Mouse (Mus musculus) adrenal gland, adult 18-20 months (tissue): ENCODE measurements around the gene Pcnx3. TPM values are rescaled to one million over a fixed set of nuclear protein-coding genes. Genes with fewer than 3 reads are reported as not detected.

Experiments used
- DNase-seq, 2 experiments: peaks; one replicate each; pipeline ENCODE4 v3.0.0; 2021 to 2022; ENCODE audit warnings: low spot score in 2 of 2
- long read RNA-seq, 2 experiments: library from polyadenylated mRNA; stranded (forward); transcript quantifications; one replicate each; pipeline ENCODE4 v2.0.0; 2021
- total RNA-seq, 2 experiments: library from RNA; stranded (reverse); gene quantifications; 1 replicate in 1 of 2; 2 replicates in 1 of 2; pipeline ENCODE4 v1.2.3; 2021

Gene Pcnx3
- total RNA-seq = 100 to 1,000 TPM in 1 of 2 experiments, 10 to 100 TPM in 1; 84.6 to 103 TPM
- long read RNA-seq, experiment 1, partial matches to known transcripts = 9 of 18 reads
- long read RNA-seq, experiment 1, other reads (novel, unspliced or antisense) = 9 of 18 reads
- long read RNA-seq, experiment 2, partial matches to known transcripts = 26 of 30 reads
- long read RNA-seq, experiment 2, other reads (novel, unspliced or antisense) = 3 of 30 reads

DNA sequence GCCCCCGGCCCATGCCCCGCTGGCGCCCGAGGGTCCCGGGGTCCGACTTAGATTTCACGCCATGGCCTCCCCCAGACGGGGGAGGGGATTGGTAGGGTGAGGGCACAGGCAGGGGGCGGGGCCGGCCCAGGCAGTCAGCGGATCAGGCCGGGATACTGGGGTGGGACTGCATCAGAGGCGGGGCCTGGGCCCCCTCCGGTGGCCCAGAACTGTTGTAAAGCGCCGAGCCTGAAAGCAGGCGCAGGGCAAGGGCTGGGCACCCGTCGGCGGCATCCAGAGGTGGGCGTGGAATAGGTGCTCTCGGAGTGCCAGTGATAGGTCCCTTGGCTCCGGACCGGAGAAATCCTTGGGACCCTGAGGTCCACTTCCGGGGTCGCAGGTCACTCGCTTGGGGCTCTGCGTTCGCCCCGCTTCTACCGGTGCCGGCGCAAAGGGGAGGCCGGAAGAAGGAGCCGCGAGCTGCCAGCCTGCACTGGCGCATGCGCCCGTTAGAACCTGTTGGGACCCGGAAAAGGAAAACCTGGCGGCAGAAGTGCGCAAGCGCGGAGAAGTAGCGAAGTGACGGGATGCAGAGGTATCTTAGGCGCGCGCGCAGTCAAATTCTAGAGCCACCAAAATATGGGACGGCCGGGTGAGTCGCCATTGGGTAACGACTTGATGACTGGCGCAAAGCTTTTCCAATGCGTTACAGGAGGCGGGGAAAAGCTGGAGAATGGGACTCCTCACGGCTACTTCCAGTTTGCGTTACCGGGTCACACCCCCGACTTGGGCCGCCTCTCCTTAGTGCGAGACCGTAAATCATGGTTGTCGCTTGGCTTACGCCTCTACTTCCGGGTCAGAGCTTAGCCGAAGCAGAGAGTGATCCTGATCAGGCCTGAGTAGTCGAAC, at the start of gene Pcnx3, which contains the start of gene Map3k11:
Pcnx3 (minus strand) TSS at position 709 of the 888 bp plus-strand sequence.
Map3k11 (plus strand) TSS at position 543 of the 888 bp plus-strand sequence.
- DNase-seq = peak; percentile 91 to 93

- DNase-seq = no peak
These were observed 45.6 kb upstream of the Pcnx3 start for GRCm38 (mm10) chr19:5734325-5734724.

DNA sequence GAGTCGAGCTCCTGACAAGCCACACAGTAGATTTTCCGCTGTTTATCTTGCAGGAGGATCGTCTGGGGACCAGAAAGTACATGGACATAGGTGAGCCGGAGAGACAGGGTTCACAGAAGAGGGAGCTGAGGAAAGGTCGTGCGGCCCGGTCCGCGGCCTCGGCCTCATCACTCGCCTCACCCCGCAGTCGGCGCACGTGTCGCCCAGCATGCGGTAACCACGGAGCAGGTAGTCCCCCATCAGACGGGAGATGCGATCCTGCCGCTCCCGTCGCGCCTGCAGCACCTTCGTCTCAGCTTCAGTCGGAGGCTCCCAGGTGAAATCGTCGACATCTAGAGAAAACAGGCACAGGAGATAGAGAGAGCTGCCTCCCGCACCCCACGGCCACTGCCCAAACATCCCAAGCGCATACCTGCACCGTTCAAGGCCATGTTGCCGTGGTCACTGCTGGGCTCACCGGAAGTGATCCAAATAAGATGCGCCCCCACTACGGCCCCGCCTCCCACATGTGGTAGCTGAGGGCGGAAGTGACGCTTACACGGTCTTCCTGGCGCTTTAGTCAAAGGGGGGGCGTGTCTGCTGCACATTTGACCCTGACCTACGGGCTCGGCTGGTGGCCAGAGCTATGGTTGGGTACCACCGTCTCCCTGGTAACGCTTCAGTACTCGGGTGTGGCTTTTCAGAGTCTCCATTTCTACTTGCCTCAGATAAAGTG, 42.7 kb upstream of the Pcnx3 start:
- DNase-seq = peak; percentile 90 to 92

GRCm38 (mm10) chr19:5730314-5731186, 41.8 kb upstream of the Pcnx3 start:
- DNase-seq = no peak

GRCm38 (mm10) chr19:5729444-5729815, 40.7 kb upstream of the Pcnx3 start, which contains the start of gene Fam89b:
Gene Fam89b, minus strand, starts transcription at chr19:5729653.
- DNase-seq = peak; percentile 90 to 91

DNA sequence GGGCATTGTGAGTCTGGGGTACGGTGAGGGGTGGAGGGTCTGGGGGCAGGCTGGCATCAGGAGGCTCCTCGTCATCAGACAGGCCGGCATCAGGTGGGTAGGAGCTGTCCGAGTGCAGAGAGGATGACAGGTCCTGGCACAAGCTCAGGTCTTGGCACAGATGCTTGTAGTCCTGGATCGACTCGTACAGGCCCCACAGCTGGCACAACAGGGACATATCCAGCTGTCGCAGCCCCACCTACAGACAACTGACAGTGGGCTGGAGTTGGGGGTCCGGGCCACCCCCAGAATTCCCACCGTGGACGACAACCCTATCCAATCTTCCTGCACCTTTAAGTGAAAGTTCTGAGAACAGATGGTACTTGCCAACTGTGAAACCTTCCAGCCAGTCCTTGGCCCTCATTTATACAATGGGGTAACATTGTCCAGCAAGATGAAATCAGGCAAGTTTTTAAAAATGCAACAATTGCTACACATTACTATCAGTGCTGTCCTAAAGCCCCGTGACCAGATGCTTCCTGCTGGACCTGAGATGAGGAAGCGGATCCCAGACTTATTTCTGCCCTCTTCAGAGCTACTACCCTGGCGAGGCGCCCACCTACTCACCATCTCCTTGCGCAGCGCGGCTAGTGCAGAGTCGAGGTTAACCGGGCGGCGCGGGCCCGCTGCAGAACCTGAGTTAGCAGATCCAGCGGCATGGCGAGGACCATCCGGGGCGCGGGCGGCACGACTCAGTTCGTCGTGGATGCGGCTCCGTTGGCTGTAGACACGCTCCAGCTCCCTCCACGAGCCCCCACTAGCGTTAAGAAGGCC, 40.1 kb upstream of the Pcnx3 start:
- DNase-seq = no peak

GRCm38 (mm10) chr19:5727701-5728100, 39.0 kb upstream of the Pcnx3 start:
- DNase-seq = peak; percentile 91 to 95

- no peak for DNase-seq
These were observed 38.4 kb upstream of the Pcnx3 start for GRCm38 (mm10) chr19:5726961-5727578.

GRCm38 (mm10) chr19:5725767-5726515, 37.2 kb upstream of the Pcnx3 start, which contains the start of gene Ehbp1l1:
Gene Ehbp1l1, minus strand, starts transcription at chr19:5726317.
- DNase-seq = peak; percentile 70 to 79

GRCm38 (mm10) chr19:5725029-5725707, 36.5 kb upstream of the Pcnx3 start:
- DNase-seq = no peak

DNA sequence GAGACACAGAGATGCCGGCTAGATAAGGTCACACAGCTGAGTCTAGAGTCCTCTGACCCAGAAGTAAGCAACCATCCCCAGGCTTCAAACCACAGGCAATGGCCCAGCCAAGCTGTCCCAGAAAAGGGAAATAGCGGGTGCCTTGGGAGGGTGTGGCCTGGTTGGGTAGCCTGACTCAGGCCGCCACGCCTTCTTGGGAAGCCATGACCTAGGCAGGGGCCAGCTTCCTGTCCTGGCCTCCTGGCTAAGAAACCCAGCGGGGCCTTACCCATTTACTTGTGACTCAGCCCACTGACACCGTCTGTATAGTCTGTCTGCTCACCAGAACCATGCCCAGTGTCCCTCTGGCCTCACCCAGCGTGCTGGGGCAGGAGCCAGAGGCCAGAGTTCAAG, 35.8 kb upstream of the Pcnx3 start:
- DNase-seq = peak; percentile 66 to 71

- no peak for DNase-seq
These were observed 35.3 kb upstream of the Pcnx3 start for GRCm38 (mm10) chr19:5723934-5724548.

DNA sequence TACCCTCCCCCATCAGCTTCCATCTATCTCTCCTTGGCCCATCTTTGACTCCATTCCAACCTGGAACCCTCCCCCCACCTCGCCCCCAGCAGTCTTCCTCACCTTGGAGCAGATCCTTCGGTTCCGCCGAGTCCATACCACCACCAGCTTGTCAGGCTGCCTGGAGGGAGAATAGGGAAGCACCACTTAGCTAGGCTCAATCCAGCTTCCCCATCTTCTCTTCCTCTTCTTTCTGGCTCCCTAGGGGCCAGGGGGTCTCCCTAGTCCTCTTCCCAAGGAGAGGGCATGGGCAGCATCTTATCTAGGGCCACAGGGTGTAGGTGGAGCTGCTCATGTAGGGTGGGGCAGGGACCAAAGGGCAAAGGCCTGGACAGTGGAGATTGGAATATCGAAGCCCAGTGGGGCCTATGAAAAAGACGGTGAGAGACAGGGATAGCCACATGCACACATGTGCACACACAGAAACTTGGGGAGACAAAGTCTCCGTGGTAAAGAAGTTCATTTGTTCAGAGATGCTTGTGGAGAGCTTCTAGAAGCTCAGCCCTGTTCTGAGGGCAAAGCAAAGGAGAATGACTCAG, 34.2 kb upstream of the Pcnx3 start:
- DNase-seq = no peak

DNA sequence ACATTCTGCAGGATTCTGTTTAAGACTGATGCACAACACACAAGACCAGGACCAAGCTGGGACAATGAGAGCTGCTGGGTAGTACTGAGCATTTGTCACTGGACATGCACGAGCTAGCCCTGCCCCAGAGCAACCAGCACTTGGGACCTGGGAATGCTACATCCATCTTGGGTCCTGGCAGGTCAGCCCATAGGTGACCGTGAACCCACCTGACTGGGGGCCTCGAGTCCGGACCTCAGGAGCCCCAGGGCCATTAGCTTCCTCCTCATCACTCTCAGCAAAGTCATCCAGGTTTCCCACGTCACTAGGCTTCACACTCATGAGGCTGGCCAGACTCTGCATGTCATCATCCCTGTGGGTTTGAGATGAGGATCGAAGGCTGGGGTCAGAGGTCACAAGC, 32.5 kb upstream of the Pcnx3 start:
- DNase-seq = no peak

DNA sequence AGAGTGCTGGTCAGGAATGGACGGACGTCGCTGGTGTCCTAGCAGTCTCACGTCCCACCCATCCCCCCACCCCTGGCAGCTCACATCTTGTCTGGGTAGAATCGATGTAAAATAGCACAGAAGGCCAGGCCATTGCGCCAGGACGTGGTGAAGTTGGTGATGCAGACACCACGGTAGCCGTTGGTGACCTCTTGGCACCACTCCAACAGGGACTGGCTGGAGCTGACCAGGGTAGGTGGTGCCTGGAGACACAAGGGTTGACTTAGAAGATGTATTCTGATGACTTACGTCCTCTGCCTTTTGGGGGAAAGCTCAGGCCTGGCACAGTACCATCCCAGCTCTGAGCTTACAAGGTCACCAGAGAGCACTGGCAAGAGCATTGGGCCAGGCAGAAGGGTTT, 28.2 kb upstream of the Pcnx3 start:
- no peak for DNase-seq

GRCm38 (mm10) chr19:5715793-5716688, 27.3 kb upstream of the Pcnx3 start:
- no peak for DNase-seq
